Mouse (Mus musculus): ENCODE results near the gene Ddx41. TPM values are rescaled to one million over a fixed set of nuclear protein-coding genes. Genes with fewer than 3 reads are reported as not detected.

The Ddx41 gene
- total and polyA plus RNA-seq, 2 experiments from 2014 or later = 44.4 to 48.6 TPM

GRCm38 (mm10) chr13:55487578-55488498 is 48.6 kb downstream of the Ddx41 start, which contains the start of gene Dbn1:
TSS of gene Dbn1 (minus strand) at chr13:55488111.
- Histone ChIP-seq H3K4me1 (ENCODE audit: insufficient read depth, low read length) (peaks cover 19% of the 10 kb centered on the region), H3K4me3 (ENCODE audit: low read length) (peak within 1 kb of the TSS; percentile 71), H3K4me2 (ENCODE audit: low read depth, low read length) (peak within 1 kb of the TSS; percentile 89), H3K36me3 (ENCODE audit: insufficient read depth, low read length) (no peaks in the 10 kb centered on the region), H3K27ac (peak within 1 kb of the TSS; percentile 99), H3K9ac (replicated peaks; ENCODE audit: low read length) (peak within 1 kb of the TSS; percentile 99), H3K27me3 (ENCODE audit: insufficient read depth, low read length) (no peaks in the 10 kb centered on the region), H3K9me3 (ENCODE audit: low read length) (no peaks in the 10 kb centered on the region)
- no peak for TF ChIP-seq CTCF (IDR thresholded peaks at IDR 0.05; ENCODE audit: low read depth)
- DNase-seq (ENCODE audit: low spot score) (peak; percentile 88), ATAC-seq (peak; percentile 79)
- under 1% methylated on average over 51 of the region's 83 CpGs for WGBS

- ATAC-seq = peak; percentile 48
- DNase-seq (ENCODE audit: low spot score) = peak; percentile 75
- Histone ChIP-seq H3K27me3 (ENCODE audit: insufficient read depth, low read length) (no peaks in the 10 kb centered on the region), H3K9ac (replicated peaks; ENCODE audit: low read length) (peak overlapping the region; percentile 99), H3K4me1 (ENCODE audit: insufficient read depth, low read length) (peaks cover 23% of the 10 kb centered on the region), H3K36me3 (ENCODE audit: insufficient read depth, low read length) (peaks cover 3% of the 10 kb centered on the region; the same call in 1 of the 2 replicates), H3K4me3 (ENCODE audit: low read length) (peak overlapping the region; percentile 71), H3K9me3 (ENCODE audit: low read length) (no peaks in the 10 kb centered on the region), H3K27ac (peak overlapping the region; percentile 99), H3K4me2 (ENCODE audit: low read depth, low read length) (peak overlapping the region; percentile 89)
- no peak for TF ChIP-seq CTCF (IDR thresholded peaks at IDR 0.05; ENCODE audit: low read depth)
- under 1% methylated on average over 28 of the region's 29 CpGs for WGBS
Measured at GRCm38 (mm10) chr13:55486916-55487577, 49.4 kb downstream of the Ddx41 start.

- peak overlapping the region; percentile 99 for H3K27ac ChIP-seq
- DNase-seq (ENCODE audit: low spot score) = peak; percentile 62
- no peak for ATAC-seq
- H3K4me2 ChIP-seq (ENCODE audit: low read depth, low read length) = peak overlapping the region; percentile 89
- peak overlapping the region; percentile 71 for H3K4me3 ChIP-seq (ENCODE audit: low read length)
- peak overlapping the region; percentile 99 for H3K9ac ChIP-seq (replicated peaks; ENCODE audit: low read length)
- H3K27me3 ChIP-seq (ENCODE audit: insufficient read depth, low read length) = no peaks in the 10 kb centered on the region
- no peaks in the 10 kb centered on the region for H3K9me3 ChIP-seq (ENCODE audit: low read length)
- peaks cover 10% of the 10 kb centered on the region; the same call in 1 of the 2 replicates for H3K36me3 ChIP-seq (ENCODE audit: insufficient read depth, low read length)
- 0 out of 2 replicates have a peak, but pooled peaks have one; percentile 13 for TF ChIP-seq CTCF (IDR thresholded peaks at IDR 0.05; ENCODE audit: low read depth)
- WGBS = 21% methylated on average over 14 of the region's 14 CpGs
- peaks cover 23% of the 10 kb centered on the region for H3K4me1 ChIP-seq (ENCODE audit: insufficient read depth, low read length)
Measured at GRCm38 (mm10) chr13:55486029-55486794, 50.2 kb downstream of the Ddx41 start.

DNA sequence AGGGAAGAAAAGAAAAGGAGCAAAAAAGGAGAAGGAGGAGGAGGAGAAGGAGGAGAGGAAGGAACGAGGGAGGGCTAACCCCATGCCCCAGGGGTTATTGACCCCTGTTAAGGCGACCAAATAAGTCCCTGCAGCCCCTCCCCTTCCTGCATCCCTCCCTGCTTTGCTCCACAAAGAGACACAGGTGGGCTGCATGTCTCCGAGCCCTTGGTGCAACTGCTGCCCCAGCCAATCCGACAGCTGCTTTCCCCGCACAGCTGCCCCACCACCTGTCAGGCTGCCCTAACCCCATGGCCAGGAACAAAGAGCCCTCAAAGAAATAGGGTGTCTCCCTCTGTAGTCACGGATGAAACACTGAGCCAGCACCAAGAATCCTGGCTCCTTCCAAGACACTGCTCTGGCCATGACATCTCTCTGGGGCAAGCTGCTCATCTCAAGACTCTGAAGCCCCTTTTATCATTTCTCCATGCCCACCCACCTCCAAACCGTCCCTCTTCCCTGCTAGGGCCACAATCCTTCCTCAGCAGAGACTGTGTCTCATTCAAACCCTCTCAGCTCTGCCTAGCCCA is 51.9 kb downstream of the Ddx41 start:
- Histone ChIP-seq H3K4me3 (ENCODE audit: low read length) (peak overlapping the region; percentile 71), H3K27me3 (ENCODE audit: insufficient read depth, low read length) (no peaks in the 10 kb centered on the region), H3K4me1 (ENCODE audit: insufficient read depth, low read length) (peaks cover 23% of the 10 kb centered on the region), H3K9ac (replicated peaks; ENCODE audit: low read length) (peak overlapping the region; percentile 99), H3K4me2 (ENCODE audit: low read depth, low read length) (peak overlapping the region; percentile 89), H3K27ac (peak overlapping the region; percentile 99), H3K9me3 (ENCODE audit: low read length) (no peaks in the 10 kb centered on the region), H3K36me3 (ENCODE audit: insufficient read depth, low read length) (peaks cover 26% of the 10 kb centered on the region)
- no peak for TF ChIP-seq CTCF (IDR thresholded peaks at IDR 0.05; ENCODE audit: low read depth)
- ATAC-seq (no peak), DNase-seq (ENCODE audit: low spot score) (peak; percentile 34)
- 13% methylated on average over 7 of the region's 7 CpGs for WGBS

- Histone ChIP-seq H3K36me3 (ENCODE audit: insufficient read depth, low read length) (peaks cover 36% of the 10 kb centered on the region), H3K4me1 (ENCODE audit: insufficient read depth, low read length) (peaks cover 23% of the 10 kb centered on the region), H3K9ac (replicated peaks; ENCODE audit: low read length) (peak overlapping the region; percentile 41), H3K4me3 (ENCODE audit: low read length) (peak overlapping the region; percentile 71), H3K9me3 (ENCODE audit: low read length) (no peaks in the 10 kb centered on the region), H3K27ac (peak overlapping the region; percentile 99), H3K27me3 (ENCODE audit: insufficient read depth, low read length) (no peaks in the 10 kb centered on the region), H3K4me2 (ENCODE audit: low read depth, low read length) (peak overlapping the region; percentile 89)
- peak; percentile 85 for ATAC-seq
- 6% methylated on average over 15 of the region's 15 CpGs for WGBS
- TF ChIP-seq CTCF (IDR thresholded peaks at IDR 0.05; ENCODE audit: low read depth) = no peak
- DNase-seq (ENCODE audit: low spot score) = peak; percentile 95
Measured at GRCm38 (mm10) chr13:55483593-55483992, 52.9 kb downstream of the Ddx41 start.

DNA sequence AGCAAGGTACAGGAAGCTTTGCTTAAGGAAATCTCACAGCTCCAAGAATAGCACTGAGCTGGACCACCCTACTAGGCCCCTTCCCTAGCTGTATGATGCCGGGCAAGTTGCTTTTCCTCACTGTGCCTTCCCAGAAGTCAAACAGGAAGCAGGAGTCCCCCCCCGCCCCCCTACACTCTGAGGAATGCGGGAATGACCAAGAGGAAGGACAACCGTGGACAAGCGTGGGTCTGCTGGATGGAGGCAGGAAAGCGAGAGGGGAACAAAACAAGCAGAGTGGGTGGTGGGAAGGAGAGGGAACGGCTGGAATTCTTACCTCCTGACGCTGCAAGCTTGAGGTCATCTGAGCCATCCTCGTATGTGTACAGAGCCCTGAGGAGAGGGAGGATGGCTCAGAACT is 53.4 kb downstream of the Ddx41 start:
- no peak for TF ChIP-seq CTCF (IDR thresholded peaks at IDR 0.05; ENCODE audit: low read depth)
- peak overlapping the region; percentile 89 for H3K4me2 ChIP-seq (ENCODE audit: low read depth, low read length)
- H3K36me3 ChIP-seq (ENCODE audit: insufficient read depth, low read length) = peaks cover 37% of the 10 kb centered on the region
- no peaks in the 10 kb centered on the region for H3K27me3 ChIP-seq (ENCODE audit: insufficient read depth, low read length)
- H3K9ac ChIP-seq (replicated peaks; ENCODE audit: low read length) = peak overlapping the region; percentile 35
- peak overlapping the region; percentile 71 for H3K4me3 ChIP-seq (ENCODE audit: low read length)
- H3K27ac ChIP-seq = peak overlapping the region; percentile 99
- WGBS = 17% methylated on average over 9 of the region's 9 CpGs
- ATAC-seq (no peak), DNase-seq (ENCODE audit: low spot score) (no peak)
- no peaks in the 10 kb centered on the region for H3K9me3 ChIP-seq (ENCODE audit: low read length)
- peaks cover 23% of the 10 kb centered on the region for H3K4me1 ChIP-seq (ENCODE audit: insufficient read depth, low read length)

Data from hindbrain, postnatal 0 days (tissue).